Mouse (Mus musculus): Measurements from ENCODE around the gene Il17d. TPM values are rescaled to one million over a fixed set of nuclear protein-coding genes. Genes with fewer than 3 reads are reported as not detected.

Gene Il17d
- polyA plus RNA-seq, 1 experiment from 2014 or later: 0.50 TPM

DNA sequence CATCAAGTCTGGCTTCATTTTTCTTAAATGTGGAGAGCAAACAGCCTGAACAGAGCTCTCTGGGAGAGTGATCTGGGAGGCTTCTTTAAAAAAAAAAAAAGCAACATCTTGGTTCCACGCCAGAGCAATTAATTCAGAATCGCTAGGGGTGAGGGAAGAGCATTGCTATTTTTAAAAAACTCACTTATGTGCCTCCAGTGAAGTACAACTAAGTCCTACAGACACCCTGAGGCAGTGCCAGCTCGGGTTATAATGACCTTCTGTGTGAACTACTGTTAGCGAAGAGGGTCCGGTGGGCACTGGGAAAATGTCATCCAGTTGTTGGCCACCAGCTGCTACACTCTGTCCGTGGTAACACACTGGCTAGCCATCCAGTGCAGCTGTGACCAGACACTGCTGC is 11.1 kb downstream of the Il17d start:
- H3K9me3 ChIP-seq (replicated peaks): no peaks in the 10 kb centered on the region
- 0 out of 2 replicates have a peak, but pooled peaks cover 6% of the 10 kb centered on the region for H3K4me1 ChIP-seq (replicated peaks)
- ATAC-seq (ENCODE audit: low read depth) (no peak), DNase-seq (no peak)
- no peaks in the 10 kb centered on the region for H3K36me3 ChIP-seq
- H3K4me3 ChIP-seq (replicated peaks): no peak overlapping the region
- H3K27me3 ChIP-seq: peaks cover 25% of the 10 kb centered on the region; the same call in 1 of the 2 replicates
- H3K4me2 ChIP-seq: no peak overlapping the region
- 66% methylated on average over 6 of the region's 6 CpGs for WGBS (ENCODE audit: insufficient replicate concordance)
- H3K27ac ChIP-seq: no peak overlapping the region
- no peak overlapping the region for H3K9ac ChIP-seq

DNA sequence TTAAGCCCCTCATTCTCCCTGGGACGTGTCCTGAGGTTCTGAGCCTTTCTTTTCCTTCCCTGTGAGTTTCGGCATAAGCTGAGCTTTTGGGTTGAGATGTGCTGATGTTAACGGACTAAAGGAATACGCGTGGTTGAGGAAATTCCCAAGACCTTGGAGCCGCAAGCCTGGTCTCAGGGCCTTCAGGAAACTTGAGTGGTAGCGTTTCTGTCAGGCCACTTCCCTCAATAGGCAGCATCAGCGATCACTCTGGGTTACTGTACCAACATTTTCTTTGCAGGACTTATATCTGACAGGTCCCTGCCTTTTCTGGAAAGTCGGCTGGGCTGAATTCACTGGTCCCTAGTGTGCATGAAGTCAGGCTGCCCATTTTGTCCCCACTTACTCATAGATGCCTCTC is 12.2 kb downstream of the Il17d start:
- ATAC-seq (ENCODE audit: low read depth) (no peak), DNase-seq (no peak)
- no peaks in the 10 kb centered on the region for H3K36me3 ChIP-seq
- H3K4me1 ChIP-seq (replicated peaks): 0 out of 2 replicates have a peak, but pooled peaks cover 6% of the 10 kb centered on the region
- no peaks in the 10 kb centered on the region for H3K9me3 ChIP-seq (replicated peaks)
- no peak overlapping the region for H3K9ac ChIP-seq
- H3K4me3 ChIP-seq (replicated peaks): no peak overlapping the region
- H3K4me2 ChIP-seq: no peak overlapping the region
- no peak overlapping the region for H3K27ac ChIP-seq
- peaks cover 25% of the 10 kb centered on the region; the same call in 1 of the 2 replicates for H3K27me3 ChIP-seq
- 55% methylated on average over 9 of the region's 9 CpGs for WGBS (ENCODE audit: insufficient replicate concordance)

DNA sequence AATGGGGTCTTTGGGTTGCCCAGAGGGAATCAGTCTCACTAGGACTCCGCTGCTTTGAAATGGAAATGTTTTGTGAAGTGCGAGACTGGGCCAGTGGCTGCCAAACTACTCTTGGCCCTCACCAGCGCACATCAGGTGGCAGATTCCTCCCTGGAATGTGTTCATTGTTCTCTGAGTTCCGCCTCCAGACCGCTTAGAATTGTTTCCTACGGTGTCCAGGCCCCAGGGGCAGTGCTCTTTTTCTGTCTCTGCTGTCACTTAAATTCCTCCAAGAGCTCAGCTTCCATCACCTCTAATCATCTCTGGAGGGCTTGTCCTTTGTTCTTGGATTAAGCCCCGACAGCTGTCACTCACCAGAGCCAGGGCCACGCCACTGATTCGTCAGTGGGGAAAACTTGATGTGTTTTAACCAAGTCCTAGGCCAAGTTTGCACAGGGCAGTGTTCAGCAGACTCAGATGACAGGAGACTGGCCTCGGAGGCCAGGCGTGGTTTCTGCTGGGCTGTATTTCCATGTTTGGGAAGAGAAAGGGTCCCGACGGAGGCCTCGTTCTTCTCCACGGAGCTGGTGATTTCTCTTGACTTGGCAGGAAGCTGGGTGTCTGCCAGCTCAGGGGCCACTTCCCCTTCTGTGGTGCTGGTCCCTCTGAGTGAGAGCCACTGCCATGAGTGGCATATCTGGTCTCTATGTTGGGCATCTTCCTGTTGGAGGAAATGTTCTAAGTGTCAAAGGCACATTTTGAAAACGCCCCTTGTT is 12.9 kb downstream of the Il17d start:
- ATAC-seq (ENCODE audit: low read depth) (no peak), DNase-seq (no peak)
- no peak overlapping the region for H3K9ac ChIP-seq
- H3K36me3 ChIP-seq: no peaks in the 10 kb centered on the region
- H3K4me2 ChIP-seq: no peak overlapping the region
- no peak overlapping the region for H3K4me3 ChIP-seq (replicated peaks)
- peaks cover 6% of the 10 kb centered on the region; the same call in 1 of the 2 replicates for H3K4me1 ChIP-seq (replicated peaks)
- no peaks in the 10 kb centered on the region for H3K9me3 ChIP-seq (replicated peaks)
- peaks cover 30% of the 10 kb centered on the region for H3K27me3 ChIP-seq
- 29% methylated on average over 16 of the region's 16 CpGs for WGBS (ENCODE audit: insufficient replicate concordance)
- no peak overlapping the region for H3K27ac ChIP-seq

DNA sequence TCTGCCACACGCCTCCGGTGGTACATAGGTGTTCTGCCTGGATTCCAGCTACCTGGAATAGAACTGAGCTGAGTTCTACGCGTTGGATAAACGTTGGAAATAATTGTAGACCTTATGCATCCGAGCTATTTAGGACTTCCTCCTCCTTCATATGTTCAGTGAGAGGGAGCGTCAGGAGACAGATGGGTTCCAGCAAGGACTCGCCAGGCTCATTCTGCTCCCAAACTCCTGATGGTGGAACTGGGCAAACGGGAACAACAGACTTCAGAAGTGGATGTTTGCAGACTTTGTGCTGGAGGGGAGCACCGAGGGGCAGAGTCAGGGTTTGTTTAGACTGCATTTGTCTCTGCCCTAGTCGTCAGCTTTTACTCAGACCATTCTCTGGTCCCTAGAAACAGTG is 16.1 kb downstream of the Il17d start:
- H3K27ac ChIP-seq: no peak overlapping the region
- DNase-seq: no peak
- no peak overlapping the region for H3K4me2 ChIP-seq
- peaks cover 13% of the 10 kb centered on the region; the same call in 1 of the 2 replicates for H3K27me3 ChIP-seq
- WGBS (ENCODE audit: insufficient replicate concordance): 64% methylated on average over 11 of the region's 11 CpGs
- no peak overlapping the region for H3K4me3 ChIP-seq (replicated peaks)
- H3K36me3 ChIP-seq: no peaks in the 10 kb centered on the region
- H3K4me1 ChIP-seq (replicated peaks): peaks cover 11% of the 10 kb centered on the region; the same call in 1 of the 2 replicates
- H3K9ac ChIP-seq: no peak overlapping the region
- no peaks in the 10 kb centered on the region for H3K9me3 ChIP-seq (replicated peaks)
- ATAC-seq (ENCODE audit: low read depth): no peak

DNA sequence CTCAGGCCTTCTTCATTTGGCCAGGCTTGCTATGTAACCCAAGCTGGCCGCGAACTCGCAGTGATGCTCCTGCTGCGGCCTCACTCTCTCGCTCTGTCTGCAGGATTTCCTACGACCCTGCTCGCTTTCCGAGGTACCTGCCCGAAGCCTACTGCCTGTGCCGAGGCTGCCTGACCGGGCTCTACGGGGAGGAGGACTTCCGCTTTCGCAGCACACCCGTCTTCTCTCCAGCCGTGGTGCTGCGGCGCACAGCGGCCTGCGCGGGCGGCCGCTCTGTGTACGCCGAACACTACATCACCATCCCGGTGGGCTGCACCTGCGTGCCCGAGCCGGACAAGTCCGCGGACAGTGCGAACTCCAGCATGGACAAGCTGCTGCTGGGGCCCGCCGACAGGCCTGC is 17.7 kb downstream of the Il17d start:
- WGBS (ENCODE audit: insufficient replicate concordance): 59% methylated on average over 34 of the region's 34 CpGs
- H3K4me1 ChIP-seq (replicated peaks): peaks cover 20% of the 10 kb centered on the region
- H3K9me3 ChIP-seq (replicated peaks): no peaks in the 10 kb centered on the region
- H3K36me3 ChIP-seq: no peaks in the 10 kb centered on the region
- H3K4me3 ChIP-seq (replicated peaks): no peak overlapping the region; the same call in 1 of the 2 replicates
- H3K4me2 ChIP-seq: peak overlapping the region; percentile 38
- DNase-seq (no peak), ATAC-seq (ENCODE audit: low read depth) (no peak)
- H3K27me3 ChIP-seq: peaks cover 6% of the 10 kb centered on the region; the same call in 1 of the 2 replicates
- H3K27ac ChIP-seq: no peak overlapping the region
- no peak overlapping the region for H3K9ac ChIP-seq

DNA sequence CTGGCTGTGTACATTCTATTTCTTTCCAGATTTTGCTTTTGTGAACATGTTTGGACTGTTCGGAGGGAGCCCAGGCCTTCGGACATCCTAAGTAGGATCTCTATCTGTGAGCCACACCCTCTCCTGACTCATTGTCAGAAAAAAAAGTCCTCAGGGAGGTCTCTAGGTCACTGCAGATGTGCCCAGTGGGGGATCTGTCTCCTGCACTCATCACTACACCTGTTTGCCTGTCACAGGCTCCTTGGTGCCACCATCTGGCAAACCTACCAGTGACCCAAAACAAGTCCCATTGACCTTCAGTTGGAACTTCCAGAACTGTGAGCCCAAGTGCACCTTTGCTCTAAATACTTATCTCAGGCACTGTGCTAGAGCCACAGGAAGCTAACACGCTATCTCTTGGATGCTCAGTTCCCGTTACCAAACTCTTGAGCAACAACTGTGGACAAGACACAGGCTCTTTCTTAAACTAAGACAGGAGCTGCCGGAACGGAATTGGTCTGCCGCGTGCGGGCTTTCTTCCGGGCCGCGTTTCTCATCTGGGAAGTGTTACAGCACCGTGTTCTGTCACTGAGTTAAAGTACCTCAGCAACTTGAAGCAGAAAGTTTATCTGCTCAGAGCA is 19.0 kb downstream of the Il17d start:
- H3K4me2 ChIP-seq: no peak overlapping the region
- ATAC-seq (ENCODE audit: low read depth) (no peak), DNase-seq (no peak)
- H3K36me3 ChIP-seq: no peaks in the 10 kb centered on the region
- no peak overlapping the region for H3K27ac ChIP-seq
- H3K27me3 ChIP-seq: peaks cover 6% of the 10 kb centered on the region; the same call in 1 of the 2 replicates
- no peak overlapping the region for H3K4me3 ChIP-seq (replicated peaks)
- WGBS (ENCODE audit: insufficient replicate concordance): 54% methylated on average over 13 of the region's 13 CpGs
- H3K9me3 ChIP-seq (replicated peaks): no peaks in the 10 kb centered on the region
- peaks cover 19% of the 10 kb centered on the region for H3K4me1 ChIP-seq (replicated peaks)
- no peak overlapping the region for H3K9ac ChIP-seq

DNA sequence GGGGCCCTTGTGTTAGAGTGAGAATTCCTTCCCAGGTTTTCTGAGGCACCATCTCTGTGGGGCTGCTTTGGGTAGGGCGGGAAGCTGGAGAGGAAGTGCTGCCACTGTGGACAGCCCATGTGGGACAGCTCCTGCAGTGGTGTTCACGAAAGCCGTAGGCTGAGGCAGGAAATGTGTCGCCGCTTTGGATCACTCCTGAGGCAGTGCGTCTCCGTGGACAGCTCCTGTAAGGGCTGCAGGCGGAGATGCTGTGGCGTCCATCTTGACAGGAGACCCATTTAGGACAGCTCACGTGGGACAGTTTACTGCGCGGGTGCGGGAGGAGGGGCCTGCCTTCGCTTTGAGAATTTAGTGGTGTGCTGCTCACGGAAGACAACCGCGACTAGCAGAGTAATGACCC is 20.9 kb downstream of the Il17d start:
- no peak overlapping the region for H3K4me2 ChIP-seq
- peaks cover 19% of the 10 kb centered on the region for H3K4me1 ChIP-seq (replicated peaks)
- no peak for DNase-seq
- no peak overlapping the region for H3K27ac ChIP-seq
- H3K4me3 ChIP-seq (replicated peaks): no peak overlapping the region
- 64% methylated on average over 17 of the region's 17 CpGs for WGBS (ENCODE audit: insufficient replicate concordance)
- H3K9ac ChIP-seq: no peak overlapping the region
- no peak for ATAC-seq (ENCODE audit: low read depth)
- peaks cover 6% of the 10 kb centered on the region; the same call in 1 of the 2 replicates for H3K36me3 ChIP-seq
- H3K27me3 ChIP-seq: peaks cover 6% of the 10 kb centered on the region; the same call in 1 of the 2 replicates
- no peaks in the 10 kb centered on the region for H3K9me3 ChIP-seq (replicated peaks)

DNA sequence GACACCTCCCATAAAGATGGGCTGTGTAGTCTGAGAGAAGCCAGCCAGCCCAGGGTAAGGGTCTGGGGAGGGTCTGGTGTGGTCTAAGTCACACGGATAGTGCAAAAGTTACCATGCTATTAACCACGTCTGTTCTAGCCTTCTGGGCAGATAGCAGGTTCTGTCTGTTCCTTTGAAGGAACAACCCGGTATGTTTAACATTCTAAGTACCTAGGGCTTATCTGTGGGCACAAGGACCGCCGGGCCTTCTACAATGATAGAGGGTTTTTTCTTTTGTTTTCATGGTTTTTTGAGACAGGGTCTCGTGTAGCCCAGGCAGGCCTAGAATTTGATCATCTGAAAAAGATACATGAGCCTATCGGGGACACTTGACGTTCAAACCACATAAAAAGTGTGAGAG is 21.6 kb downstream of the Il17d start:
- no peak overlapping the region for H3K4me2 ChIP-seq
- no peak overlapping the region for H3K9ac ChIP-seq
- WGBS (ENCODE audit: insufficient replicate concordance): 37% methylated on average over 8 of the region's 8 CpGs
- H3K4me3 ChIP-seq (replicated peaks): no peak overlapping the region
- H3K9me3 ChIP-seq (replicated peaks): no peaks in the 10 kb centered on the region
- H3K27me3 ChIP-seq: peaks cover 6% of the 10 kb centered on the region; the same call in 1 of the 2 replicates
- DNase-seq (no peak), ATAC-seq (ENCODE audit: low read depth) (no peak)
- peaks cover 6% of the 10 kb centered on the region; the same call in 1 of the 2 replicates for H3K36me3 ChIP-seq
- H3K4me1 ChIP-seq (replicated peaks): peaks cover 19% of the 10 kb centered on the region
- H3K27ac ChIP-seq: no peak overlapping the region

DNA sequence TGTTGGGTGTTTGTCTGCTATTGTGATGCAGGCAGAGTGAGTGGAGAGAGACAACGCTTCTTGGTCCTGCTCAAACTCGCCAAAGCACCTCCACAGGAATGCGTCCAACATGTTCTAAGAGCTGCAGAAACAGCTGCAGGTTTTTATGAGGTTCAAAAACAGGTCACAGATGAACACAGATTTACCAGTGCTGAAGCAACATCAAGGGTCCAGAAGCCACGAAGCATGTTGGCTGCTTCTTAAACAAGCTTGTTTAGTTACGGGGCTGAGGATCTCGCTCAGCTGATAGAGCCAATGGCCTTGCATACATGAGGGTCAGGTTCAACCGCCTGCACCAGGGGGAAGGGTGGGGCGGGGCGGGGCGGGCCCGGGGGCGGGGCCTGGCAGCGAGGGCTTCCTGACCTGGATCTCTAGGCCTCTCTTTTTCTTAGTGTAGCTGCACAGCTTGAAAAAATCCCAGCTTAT is 22.0 kb downstream of the Il17d start:
- ATAC-seq (ENCODE audit: low read depth): peak; percentile 77
- no peak overlapping the region for H3K9ac ChIP-seq
- H3K27me3 ChIP-seq: peaks cover 6% of the 10 kb centered on the region; the same call in 1 of the 2 replicates
- H3K27ac ChIP-seq: no peak overlapping the region
- no peak for DNase-seq
- peaks cover 6% of the 10 kb centered on the region; the same call in 1 of the 2 replicates for H3K36me3 ChIP-seq
- H3K4me1 ChIP-seq (replicated peaks): peaks cover 19% of the 10 kb centered on the region
- H3K9me3 ChIP-seq (replicated peaks): no peaks in the 10 kb centered on the region
- WGBS (ENCODE audit: insufficient replicate concordance): 24% methylated on average over 13 of the region's 13 CpGs
- 0 out of 2 replicates have a peak overlapping the region, but pooled peaks have one; percentile 9 for H3K4me2 ChIP-seq
- no peak overlapping the region for H3K4me3 ChIP-seq (replicated peaks)

DNA sequence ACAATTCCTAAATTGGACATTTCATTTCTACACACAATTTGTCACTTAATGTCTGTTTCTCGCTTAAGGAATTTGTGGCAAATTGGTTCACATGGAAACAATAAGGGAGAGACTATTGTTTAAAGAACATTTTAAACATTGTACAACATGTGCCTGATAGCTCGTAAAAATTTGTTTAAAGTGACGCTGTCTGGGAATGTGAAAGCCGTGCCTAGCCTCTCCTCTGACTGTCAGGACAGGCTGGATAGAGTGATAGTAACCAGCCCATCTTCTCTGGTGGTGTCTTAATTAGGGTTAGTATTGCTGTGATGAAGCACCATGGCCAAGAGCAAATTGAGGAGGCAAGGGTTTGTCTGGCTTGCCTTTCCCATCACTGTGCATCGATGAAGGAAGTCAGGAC is 22.5 kb downstream of the Il17d start:
- H3K4me3 ChIP-seq (replicated peaks): no peak overlapping the region
- H3K9ac ChIP-seq: no peak overlapping the region
- H3K4me2 ChIP-seq: no peak overlapping the region
- DNase-seq (no peak), ATAC-seq (ENCODE audit: low read depth) (no peak)
- H3K36me3 ChIP-seq: peaks cover 6% of the 10 kb centered on the region; the same call in 1 of the 2 replicates
- H3K4me1 ChIP-seq (replicated peaks): peaks cover 19% of the 10 kb centered on the region
- peaks cover 4% of the 10 kb centered on the region; the same call in 1 of the 2 replicates for H3K27me3 ChIP-seq
- H3K9me3 ChIP-seq (replicated peaks): no peaks in the 10 kb centered on the region
- no peak overlapping the region for H3K27ac ChIP-seq
- 74% methylated on average over 5 of the region's 5 CpGs for WGBS (ENCODE audit: insufficient replicate concordance)

DNA sequence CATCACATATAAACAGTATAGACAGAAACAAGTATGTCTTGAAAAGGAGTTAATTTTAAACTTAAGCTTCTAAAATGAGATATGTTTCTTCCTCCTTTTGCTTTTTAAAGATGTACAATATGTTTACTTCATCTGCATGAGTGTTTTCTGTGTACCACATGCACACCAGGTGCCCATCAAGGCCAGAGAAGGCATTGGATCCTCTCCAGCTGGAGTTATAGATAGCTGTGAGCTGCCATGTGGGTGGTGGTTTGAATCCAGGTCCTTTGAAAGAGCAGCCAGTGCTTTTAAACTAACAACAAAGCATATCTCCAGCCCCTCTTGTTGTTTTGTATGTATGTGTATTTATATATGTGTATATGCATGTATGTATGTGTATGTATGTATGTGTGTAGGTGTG is 28.4 kb downstream of the Il17d start:
- Histone ChIP-seq H3K4me3 (replicated peaks) (no peak overlapping the region), H3K9ac (no peak overlapping the region), H3K4me2 (no peak overlapping the region), H3K36me3 (peaks cover 6% of the 10 kb centered on the region; the same call in 1 of the 2 replicates), H3K9me3 (replicated peaks) (no peaks in the 10 kb centered on the region), H3K27me3 (no peaks in the 10 kb centered on the region), H3K27ac (no peak overlapping the region), H3K4me1 (replicated peaks) (no peaks in the 10 kb centered on the region)
- DNase-seq (no peak), ATAC-seq (ENCODE audit: low read depth) (no peak)
